Mouse (Mus musculus): ENCODE data around the gene Gatad1.
"Not testable (repeated sequence)": the region's sequence is repeated elsewhere in the genome, so short reads cannot be mapped to it uniquely, and the experiment has no call there.

GRCm38 (mm10) chr5:3652903-3653575 is 3.9 kb downstream of the Gatad1 start:
- not testable (repeated sequence) for TF ChIP-seq GATA1 (IDR thresholded peaks at IDR 0.05; ENCODE audit: borderline replicate concordance, low read length); FLI1 (IDR thresholded peaks at IDR 0.05; ENCODE audit: low read length)

Data from megakaryocyte, embryonic 14.5 days (primary cell).